Mouse (Mus musculus) midbrain, embryonic 15.5 days (tissue): ENCODE data around the gene Mapk3. TPM values are rescaled to one million over a fixed set of nuclear protein-coding genes. Genes with fewer than 3 reads are reported as not detected.

Experiments used
- ATAC-seq: fragments of 200-750 bp; cut with Nextera tagmentation; replicated peaks from 2 replicates; pipeline ENCODE4 v1.8.0; 2017; ENCODE audit warnings: moderate TSS enrichment
- H3K27ac ChIP-seq: fragments of 300-500 bp; sonication (generic); 2 replicates; pipeline ENCODE4 v1.5.1; 2015; ENCODE audit warnings: mild to moderate bottlenecking, inconsistent platforms
- H3K27me3 ChIP-seq: fragments of 300-500 bp; sonication (generic); replicated peaks from 2 replicates; pipeline ENCODE4 v1.6.1; 2015; ENCODE audit warnings: inconsistent platforms
- H3K36me3 ChIP-seq: fragments of 300-500 bp; sonication (generic); replicated peaks from 2 replicates; pipeline ENCODE4 v1.6.1; 2015; ENCODE audit warnings: inconsistent platforms
- H3K4me1 ChIP-seq: fragments of 300-500 bp; sonication (generic); 2 replicates; pipeline ENCODE4 v1.6.1; 2015; ENCODE audit warnings: inconsistent platforms
- H3K4me2 ChIP-seq: fragments of 300-500 bp; sonication (generic); 2 replicates; pipeline ENCODE4 v1.6.1; 2015; ENCODE audit warnings: inconsistent platforms, mild to moderate bottlenecking, moderate library complexity
- H3K4me3 ChIP-seq: fragments of 300-500 bp; sonication (generic); 2 replicates; pipeline ENCODE4 v1.5.1; 2015; ENCODE audit warnings: mild to moderate bottlenecking, inconsistent platforms
- H3K9ac ChIP-seq: fragments of 300-500 bp; sonication (generic); 2 replicates; pipeline ENCODE4 v1.6.1; 2015; ENCODE audit warnings: mild to moderate bottlenecking, inconsistent platforms
- H3K9me3 ChIP-seq: fragments of 300-500 bp; sonication (generic); 2 replicates; pipeline ENCODE4 v1.6.1; 2016; ENCODE audit warnings: inconsistent platforms
- WGBS: fragments of 180-500 bp; shearing (Covaris S2); methylation state at CpG from one replicate; pipeline ENCODE4 v1.1.7; 2015; ENCODE audit warnings: mixed read lengths; 5-methylcytosine and 5-hydroxymethylcytosine counted together
- polyA plus RNA-seq: library from polyadenylated mRNA; unstranded; fragments of >200 nt; fragmentation: Nextera tagmentation; extraction: Ambion mirVana; gene quantifications from 2 replicates; pipeline ENCODE4 v1.2.1, GENCODE M21; 2015

Gene Mapk3
- polyA plus RNA-seq, 1 experiment from 2014 or later = 111 TPM

GRCm38 (mm10) chr7:126800269-126801056 is 41.1 kb downstream of the Mapk3 start:
- H3K9ac ChIP-seq = peak overlapping the region; percentile 65
- no peak for ATAC-seq
- peaks cover 37% of the 10 kb centered on the region for H3K4me1 ChIP-seq
- H3K27ac ChIP-seq = peak overlapping the region; percentile 93
- no peaks in the 10 kb centered on the region for H3K9me3 ChIP-seq
- peaks cover 3% of the 10 kb centered on the region; the same call in 1 of the 2 replicates for H3K36me3 ChIP-seq
- H3K27me3 ChIP-seq = no peaks in the 10 kb centered on the region
- WGBS = 49% methylated on average over 5 of the region's 5 CpGs
- peak overlapping the region; percentile 83 for H3K4me2 ChIP-seq
- H3K4me3 ChIP-seq = peak overlapping the region; percentile 66

- Histone ChIP-seq H3K9me3 (no peaks in the 10 kb centered on the region), H3K9ac (peak overlapping the region; percentile 8; the same call in 1 of the 2 replicates), H3K4me1 (peaks cover 35% of the 10 kb centered on the region), H3K27ac (no peak overlapping the region), H3K27me3 (no peaks in the 10 kb centered on the region), H3K4me2 (no peak overlapping the region), H3K4me3 (no peak overlapping the region), H3K36me3 (no peaks in the 10 kb centered on the region; the same call in 1 of the 2 replicates)
- ATAC-seq = no peak
- WGBS = 96% methylated on average over 16 of the region's 16 CpGs
Measured at GRCm38 (mm10) chr7:126801057-126801422, 41.6 kb downstream of the Mapk3 start.

GRCm38 (mm10) chr7:126802134-126802889 is 42.9 kb downstream of the Mapk3 start:
- WGBS = 87% methylated on average over 11 of the region's 11 CpGs
- Histone ChIP-seq H3K27ac (no peak overlapping the region), H3K27me3 (no peaks in the 10 kb centered on the region), H3K4me2 (no peak overlapping the region), H3K9ac (no peak overlapping the region), H3K9me3 (no peaks in the 10 kb centered on the region), H3K4me1 (peaks cover 23% of the 10 kb centered on the region), H3K4me3 (no peak overlapping the region), H3K36me3 (no peaks in the 10 kb centered on the region)
- no peak for ATAC-seq

GRCm38 (mm10) chr7:126803181-126803580 is 43.8 kb downstream of the Mapk3 start:
- H3K4me2 ChIP-seq = no peak overlapping the region
- 91% methylated on average over 6 of the region's 6 CpGs for WGBS
- no peaks in the 10 kb centered on the region for H3K36me3 ChIP-seq
- H3K4me1 ChIP-seq = peaks cover 18% of the 10 kb centered on the region
- no peaks in the 10 kb centered on the region for H3K27me3 ChIP-seq
- no peaks in the 10 kb centered on the region for H3K9me3 ChIP-seq
- H3K27ac ChIP-seq = no peak overlapping the region
- H3K4me3 ChIP-seq = no peak overlapping the region
- ATAC-seq = no peak
- H3K9ac ChIP-seq = no peak overlapping the region

- Histone ChIP-seq H3K4me3 (no peak overlapping the region), H3K27me3 (no peaks in the 10 kb centered on the region), H3K9ac (no peak overlapping the region), H3K36me3 (no peaks in the 10 kb centered on the region), H3K4me1 (peaks cover 22% of the 10 kb centered on the region), H3K9me3 (no peaks in the 10 kb centered on the region), H3K4me2 (no peak overlapping the region), H3K27ac (no peak overlapping the region)
- no peak for ATAC-seq
Measured at GRCm38 (mm10) chr7:126803751-126804150, 44.4 kb downstream of the Mapk3 start.

DNA sequence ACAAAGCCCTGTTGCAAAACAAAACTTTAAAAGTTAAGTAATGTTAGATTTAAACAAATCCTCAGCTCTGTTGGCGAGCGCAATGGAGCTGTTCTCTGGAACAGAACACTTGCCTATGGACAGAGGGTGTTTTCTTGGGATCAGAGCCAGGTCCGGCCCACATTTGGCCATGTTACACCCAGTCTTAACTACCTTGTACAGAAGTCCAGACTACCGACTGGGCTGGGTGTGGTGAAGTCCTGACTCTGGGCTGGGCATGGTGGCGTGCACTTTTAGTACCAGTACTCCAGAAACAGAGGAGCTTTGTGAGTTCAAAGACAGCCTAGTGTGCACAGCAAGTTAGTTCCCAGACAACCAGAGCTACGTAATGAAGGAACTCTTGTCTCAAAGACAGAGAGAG is 47.6 kb downstream of the Mapk3 start:
- no peak overlapping the region for H3K4me3 ChIP-seq
- H3K36me3 ChIP-seq = no peaks in the 10 kb centered on the region
- peaks cover 18% of the 10 kb centered on the region for H3K4me1 ChIP-seq
- H3K9ac ChIP-seq = no peak overlapping the region
- no peak for ATAC-seq
- H3K27me3 ChIP-seq = no peaks in the 10 kb centered on the region
- WGBS = 83% methylated on average over 6 of the region's 6 CpGs
- no peaks in the 10 kb centered on the region for H3K9me3 ChIP-seq
- H3K4me2 ChIP-seq = no peak overlapping the region
- no peak overlapping the region for H3K27ac ChIP-seq

- 74% methylated on average over 4 of the region's 4 CpGs for whole genome bisulfite sequencing
- H3K9me3 ChIP-seq = no peaks in the 10 kb centered on the region
- ATAC-seq = no peak
Measured at GRCm38 (mm10) chr7:126807405-126807804, 48.0 kb downstream of the Mapk3 start.

GRCm38 (mm10) chr7:126808703-126809455 is 49.5 kb downstream of the Mapk3 start:
- WGBS = under 1% methylated on average over 41 of the region's 43 CpGs
- Histone ChIP-seq H3K4me3 (peak overlapping the region; percentile 84), H3K4me1 (peaks cover 18% of the 10 kb centered on the region), H3K9ac (peak overlapping the region; percentile 83), H3K27me3 (no peaks in the 10 kb centered on the region), H3K27ac (peak overlapping the region; percentile 79), H3K36me3 (no peaks in the 10 kb centered on the region), H3K4me2 (peak overlapping the region; percentile 73), H3K9me3 (no peaks in the 10 kb centered on the region)
- peak; percentile 94 for ATAC-seq

More at GRCm38 (mm10) chr7:126807405-126807804, 48.0 kb downstream of the Mapk3 start:
- Histone ChIP-seq H3K27ac (no peak overlapping the region), H3K4me2 (peak overlapping the region; percentile 73; the same call in 1 of the 2 replicates), H3K4me3 (no peak overlapping the region), H3K4me1 (peaks cover 18% of the 10 kb centered on the region), H3K9ac (no peak overlapping the region), H3K36me3 (no peaks in the 10 kb centered on the region), H3K27me3 (no peaks in the 10 kb centered on the region)

GRCm38 (mm10) chr7:126809723-126810369 is 50.4 kb downstream of the Mapk3 start:
- Histone ChIP-seq H3K36me3 (no peaks in the 10 kb centered on the region), H3K9ac (0 out of 2 replicates have a peak overlapping the region, but pooled peaks have one; percentile 83), H3K9me3 (no peaks in the 10 kb centered on the region), H3K4me1 (peaks cover 18% of the 10 kb centered on the region), H3K4me2 (peak overlapping the region; percentile 73), H3K27me3 (no peaks in the 10 kb centered on the region), H3K4me3 (no peak overlapping the region), H3K27ac (no peak overlapping the region; the same call in 1 of the 2 replicates)
- ATAC-seq = no peak
- WGBS = 60% methylated on average over 5 of the region's 5 CpGs
